Mouse (Mus musculus) CH12.LX (cell line): ENCODE measurements around the gene Gna12. TPM values are rescaled to one million over a fixed set of nuclear protein-coding genes. Genes with fewer than 3 reads are reported as not detected.

Experiments used
- DNase-seq: peaks from one replicate; pipeline ENCODE4 v3.0.0-alpha.2; 2013; ENCODE audit errors: extremely low read depth
- H3K27ac ChIP-seq: 2 replicates; pipeline ENCODE4 v1.5.1; 2012; ENCODE audit warnings: low read depth, mild to moderate bottlenecking, control low read depth, moderate library complexity; ENCODE audit not compliant: insufficient read depth
- H3K27me3 ChIP-seq: replicated peaks from 2 replicates; pipeline ENCODE3; 2012; ENCODE audit warnings: inconsistent platforms
- H3K36me3 ChIP-seq, 2 experiments: replicated peaks in 1 of 2; 2 replicates each; pipeline versions ENCODE3 to v1.6.1; 2012; ENCODE audit warnings: inconsistent platforms in 1 of 2, low read length in 1 of 2, mild to moderate bottlenecking in 1 of 2, mixed read lengths in 1 of 2, moderate library complexity in 1 of 2; ENCODE audit not compliant: control insufficient read depth in 1 of 2, insufficient read depth in 1 of 2
- H3K4me1 ChIP-seq, 2 experiments: 2 replicates each; pipeline ENCODE4 v1.6.1; 2012; ENCODE audit warnings: inconsistent platforms in 1 of 2, moderate library complexity in 1 of 2; ENCODE audit not compliant: insufficient read depth in 2 of 2, control insufficient read depth in 1 of 2
- H3K4me2 ChIP-seq: 2 replicates; pipeline ENCODE4 v1.6.1; 2012; ENCODE audit warnings: low read depth, mild to moderate bottlenecking, control low read depth; ENCODE audit not compliant: poor library complexity, insufficient read depth, severe bottlenecking
- H3K4me3 ChIP-seq, 3 experiments: fragments of 150-350 bp in 1 of 3; sonication (generic) in 1 of 3; replicated peaks in 1 of 3; 2 replicates each; pipeline versions ENCODE3 to v1.5.1; 2011 to 2012; ENCODE audit warnings: low read depth in 2 of 3, low read length in 2 of 3, mild to moderate bottlenecking in 2 of 3, moderate library complexity in 2 of 3, control low read depth in 1 of 3, improper control_type of control experiment in 1 of 3, inconsistent platforms in 1 of 3, mixed read lengths in 1 of 3; ENCODE audit not compliant: poor library complexity in 1 of 3
- H3K79me2 ChIP-seq: replicated peaks from 2 replicates; pipeline ENCODE4 v1.6.1; 2012; ENCODE audit warnings: mild to moderate bottlenecking, moderate library complexity; ENCODE audit not compliant: control insufficient read depth, poor library complexity, insufficient read depth, severe bottlenecking; ENCODE audit errors: extremely low read depth
- H3K9ac ChIP-seq: 2 replicates; pipeline ENCODE4 v1.6.1; 2012; ENCODE audit warnings: low read depth, mild to moderate bottlenecking, control low read depth, moderate library complexity; ENCODE audit not compliant: insufficient read depth
- H3K9me3 ChIP-seq: replicated peaks from 2 replicates; pipeline ENCODE3; 2012; ENCODE audit warnings: low read length, inconsistent platforms, mixed read lengths
- BHLHE40 ChIP-seq: IDR thresholded peaks from 2 replicates; pipeline ENCODE4 v1.6.1; 2011; ENCODE audit warnings: mild to moderate bottlenecking, low read depth, low read length, improper control_type of control experiment
- CHD2 ChIP-seq: IDR thresholded peaks from 2 replicates; pipeline ENCODE4 v1.6.1; 2011; ENCODE audit warnings: low read length, improper control_type of control experiment
- CTCF ChIP-seq, 2 experiments: IDR thresholded peaks in 1 of 2; conservative IDR thresholded peaks in 1 of 2; 2 replicates each; pipeline ENCODE4 v1.5.1; 2011 to 2012; ENCODE audit warnings: low read depth in 2 of 2, low read length in 2 of 2, improper control_type of control experiment in 1 of 2, inconsistent platforms in 1 of 2, mild to moderate bottlenecking in 1 of 2, moderate library complexity in 1 of 2
- E2F4 ChIP-seq: IDR thresholded peaks from 2 replicates; pipeline ENCODE4 v1.6.1; 2011; ENCODE audit warnings: low read depth, low read length, improper control_type of control experiment; ENCODE audit not compliant: insufficient replicate concordance
- EP300 ChIP-seq: IDR thresholded peaks from 2 replicates; pipeline ENCODE4 v1.6.1; 2011; ENCODE audit warnings: low read length, improper control_type of control experiment
- GABPA ChIP-seq: IDR thresholded peaks from 2 replicates; pipeline ENCODE4 v1.6.1; 2012; ENCODE audit warnings: low read depth, low read length, improper control_type of control experiment, inconsistent platforms; ENCODE audit not compliant: insufficient replicate concordance
- HCFC1 ChIP-seq: IDR thresholded peaks from 2 replicates; pipeline ENCODE4 v1.6.1; 2012; ENCODE audit warnings: low read depth, mild to moderate bottlenecking, inconsistent platforms, low read length, improper control_type of control experiment
- JUN ChIP-seq: IDR thresholded peaks from 2 replicates; pipeline ENCODE4 v1.6.1; 2011; ENCODE audit warnings: low read depth, mild to moderate bottlenecking, low read length, improper control_type of control experiment, moderate library complexity; ENCODE audit not compliant: insufficient read depth
- KAT2A ChIP-seq: IDR thresholded peaks from 2 replicates; pipeline ENCODE4 v1.6.1; 2012; ENCODE audit warnings: low read length, improper control_type of control experiment, inconsistent platforms; ENCODE audit not compliant: insufficient replicate concordance
- MAFK ChIP-seq: IDR thresholded peaks from 2 replicates; pipeline ENCODE4 v1.6.1; 2011; ENCODE audit warnings: low read length, improper control_type of control experiment; ENCODE audit not compliant: insufficient replicate concordance
- MAX ChIP-seq: IDR thresholded peaks from 2 replicates; pipeline ENCODE4 v1.6.1; 2011; ENCODE audit warnings: low read length, improper control_type of control experiment
- NRF1 ChIP-seq: IDR thresholded peaks from 2 replicates; pipeline ENCODE4 v1.6.1; 2014; ENCODE audit warnings: low read depth, mild to moderate bottlenecking, inconsistent platforms, low read length, improper control_type of control experiment, moderate library complexity
- POLR2AphosphoS2 ChIP-seq: IDR thresholded peaks from 2 replicates; pipeline ENCODE4 v1.6.1; 2011; ENCODE audit warnings: low read depth, low read length, improper control_type of control experiment
- RAD21 ChIP-seq: IDR thresholded peaks from 2 replicates; pipeline ENCODE4 v1.6.1; 2011; ENCODE audit warnings: low read depth, mild to moderate bottlenecking, low read length, improper control_type of control experiment, moderate library complexity
- SMC3 ChIP-seq: IDR thresholded peaks from 2 replicates; pipeline ENCODE4 v1.6.1; 2011; ENCODE audit warnings: low read depth, low read length, improper control_type of control experiment
- TBP ChIP-seq: conservative IDR thresholded peaks from 2 replicates; pipeline ENCODE4 v1.6.1; 2011; ENCODE audit warnings: low read depth, low read length, improper control_type of control experiment
- TCF12 ChIP-seq: IDR thresholded peaks from 2 replicates; pipeline ENCODE4 v1.6.1; 2014; ENCODE audit warnings: low read depth, mild to moderate bottlenecking, inconsistent platforms, low read length, improper control_type of control experiment
- UBTF ChIP-seq: IDR thresholded peaks from 2 replicates; pipeline ENCODE4 v1.6.1; 2012; ENCODE audit warnings: low read depth, mild to moderate bottlenecking, inconsistent platforms, low read length, improper control_type of control experiment, moderate library complexity
- USF2 ChIP-seq: conservative IDR thresholded peaks from 2 replicates; pipeline ENCODE4 v1.6.1; 2011; ENCODE audit warnings: low read depth, low read length, improper control_type of control experiment
- ZKSCAN1 ChIP-seq: IDR thresholded peaks from 2 replicates; pipeline ENCODE4 v1.6.1; 2012; ENCODE audit warnings: low read depth, inconsistent platforms, low read length, improper control_type of control experiment, borderline replicate concordance
- ZNF384 ChIP-seq: IDR thresholded peaks from 2 replicates; pipeline ENCODE4 v1.6.1; 2012; ENCODE audit warnings: low read depth, low read length, improper control_type of control experiment, inconsistent platforms
- dilution Hi-C: fragments of 300-500 bp; cut with MboI; formaldehyde crosslinking; loops from 2 replicates; pipeline ENCODE4 v1.14.3; 2020; ENCODE audit warnings: low sequenced_read_pairs; ENCODE audit not compliant: extremely low pct_unique_long_range_greater_than_20kb, extremely low pct_ligation_motif_present
- in situ Hi-C: fragments of 300-500 bp; cut with MboI; formaldehyde crosslinking; loops from 3 replicates; pipeline ENCODE4 v1.14.3; 2019; ENCODE audit warnings: low sequenced_read_pairs, low pct_ligation_motif_present, low pct_unique_long_range_greater_than_20kb, mixed read lengths
- polyA plus RNA-seq: library from polyadenylated mRNA; unstranded; fragments of >175 nt; gene quantifications from 2 replicates; pipeline ENCODE4 v1.2.1, GENCODE M21; 2012; ENCODE audit warnings: low read depth; ENCODE audit not compliant: insufficient read length
- total RNA-seq, 2 experiments: library from RNA; depleted of rRNA; stranded (reverse); fragments of 300-350 nt in 1 of 2; fragments of >200 nt in 1 of 2; gene quantifications; 2 replicates each; pipeline ENCODE4 v1.2.3; 2012 to 2014

The Gna12 gene
- 13.8 and 15.8 TPM in 2 replicates for total RNA-seq (2012; rRNA removed)
- 9.9 and 11.5 TPM in 2 replicates for total RNA-seq (2014; rRNA removed)
- polyA plus RNA-seq: 12.9 and 15.4 TPM in 2 replicates

- Histone ChIP-seq H3K4me3 (peak within 1 kb of the TSS; percentile 53 to 70 (median 65)), H3K79me2 (no peaks in the 10 kb centered on the region; the same call in 1 of the 2 replicates), H3K9me3 (no peaks in the 10 kb centered on the region), H3K4me1 (peaks cover 10 to 27% of the 10 kb centered on the region in 2 experiments), H3K4me2 (peak within 1 kb of the TSS; percentile 74), H3K27ac (no peak within 1 kb of the TSS), H3K36me3 (peaks cover 0 to 5% of the 10 kb centered on the region in 2 experiments), H3K9ac (peak within 1 kb of the TSS; percentile 18), H3K27me3 (peaks cover 1% of the 10 kb centered on the region)
- in situ Hi-C loops: loop anchor here (25.0 kb wide), 1 partner anchor 1482 kb away; no protein-coding TSS in a partner anchor
- TF ChIP-seq MAFK (no peak), JUN (no peak), KAT2A (no peak), UBTF (no peak), E2F4 (0 out of 2 replicates have a peak, but pooled peaks have one; percentile 38), USF2 (no peak), GABPA (no peak), NRF1 (peak; percentile 3; the same call in 1 of the 2 replicates), MAX (no peak), ZNF384 (no peak), RAD21 (no peak), CHD2 (peak; percentile 77), TCF12 (0 out of 2 replicates have a peak, but pooled peaks have one; percentile 9), EP300 (no peak), TBP (0 out of 2 replicates have a peak, but pooled peaks have one; percentile 37), POLR2AphosphoS2 (no peak), BHLHE40 (no peak), HCFC1 (no peak)
- peak; percentile 100 for DNase-seq
- dilution Hi-C loops: no loop called here
These were observed at the start of gene Gna12 for GRCm38 (mm10) chr5:140830314-140831063. TSS of gene Gna12 (minus strand) at chr5:140830431.

GRCm38 (mm10) chr5:140878644-140879043 is 48.4 kb upstream of the Gna12 start:
- no peak for DNase-seq
- H3K79me2 ChIP-seq: no peaks in the 10 kb centered on the region
- no peak overlapping the region for H3K27ac ChIP-seq
- peaks cover 2 to 9% of the 10 kb centered on the region in 2 experiments; a peak in 2 of 4 replicates for H3K4me1 ChIP-seq
- in situ Hi-C loops: loop anchor here (10.0 kb wide), 1 partner anchor 206 kb away; no protein-coding TSS in a partner anchor
- H3K9ac ChIP-seq: no peak overlapping the region
- H3K36me3 ChIP-seq: peaks cover 90 to 96% of the 10 kb centered on the region in 2 experiments
- no peak overlapping the region for H3K4me3 ChIP-seq
- no peaks in the 10 kb centered on the region for H3K27me3 ChIP-seq
- TF ChIP-seq ZKSCAN1: no peak
- TF ChIP-seq SMC3: 0 out of 2 replicates have a peak, but pooled peaks have one; percentile 4
- peak; percentile 45 to 63; a peak in 3 of 4 replicates for TF ChIP-seq CTCF (conservative IDR thresholded peaks at IDR 0.05 in 1 of 2, IDR thresholded peaks at IDR 0.05 in 1 of 2; ENCODE audit: low read depth in 2 of 2, low read length in 2 of 2)
- peaks cover 15% of the 10 kb centered on the region for H3K9me3 ChIP-seq
- no peak overlapping the region for H3K4me2 ChIP-seq
- dilution Hi-C loops: no loop called here
